Mouse (Mus musculus): Measurements from ENCODE around the gene Gm44503. TPM values are rescaled to one million over a fixed set of nuclear protein-coding genes. Genes with fewer than 3 reads are reported as not detected.

The Gm44503 gene
- polyA plus RNA-seq, 1 experiment from 2014 or later: not detected

GRCm38 (mm10) chr9:72944286-72944685 is 14.4 kb upstream of the Gm44503 start:
- Histone ChIP-seq H3K4me2 (replicated peaks) (no peak overlapping the region), H3K4me1 (no peaks in the 10 kb centered on the region), H3K4me3 (no peak overlapping the region), H3K9me3 (no peaks in the 10 kb centered on the region), H3K9ac (no peak overlapping the region), H3K36me3 (peaks cover 35% of the 10 kb centered on the region), H3K27me3 (no peaks in the 10 kb centered on the region), H3K27ac (no peak overlapping the region)
- 93% methylated on average over 13 of the region's 13 CpGs for WGBS
- ATAC-seq (ENCODE audit: insufficient number of reproducible peaks, insufficient read depth, low FRiP score, low TSS enrichment): no peak

DNA sequence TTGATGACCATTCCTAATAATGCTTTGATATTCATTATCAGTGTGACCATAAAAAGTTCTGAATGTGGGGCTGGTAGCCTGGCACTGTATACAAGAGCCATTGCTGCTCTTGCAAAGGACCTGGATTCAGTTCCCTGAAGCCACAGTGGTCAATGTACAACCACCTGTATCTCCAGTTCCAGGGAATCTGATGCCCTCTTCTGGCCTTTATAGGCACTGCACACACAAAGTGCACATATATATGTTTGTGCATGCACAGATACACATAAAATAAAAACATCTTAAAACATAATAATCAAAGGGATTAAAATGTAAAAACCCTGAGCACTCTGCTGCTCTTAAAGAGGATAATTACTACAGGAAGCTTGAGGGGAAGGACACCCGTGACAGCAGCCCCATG is 11.6 kb upstream of the Gm44503 start:
- Histone ChIP-seq H3K9ac (no peak overlapping the region), H3K36me3 (peaks cover 35% of the 10 kb centered on the region), H3K4me3 (no peak overlapping the region), H3K4me2 (replicated peaks) (no peak overlapping the region), H3K27ac (no peak overlapping the region), H3K4me1 (no peaks in the 10 kb centered on the region), H3K27me3 (no peaks in the 10 kb centered on the region), H3K9me3 (no peaks in the 10 kb centered on the region)
- 100% methylated on average over 1 of the region's 1 CpGs for WGBS
- ATAC-seq (ENCODE audit: insufficient number of reproducible peaks, insufficient read depth, low FRiP score, low TSS enrichment): no peak

- Histone ChIP-seq H3K9me3 (no peaks in the 10 kb centered on the region), H3K27ac (no peak overlapping the region), H3K4me1 (no peaks in the 10 kb centered on the region), H3K36me3 (peaks cover 28% of the 10 kb centered on the region), H3K27me3 (no peaks in the 10 kb centered on the region), H3K9ac (no peak overlapping the region), H3K4me3 (no peak overlapping the region), H3K4me2 (replicated peaks) (no peak overlapping the region)
- no peak for ATAC-seq (ENCODE audit: insufficient number of reproducible peaks, insufficient read depth, low FRiP score, low TSS enrichment)
- 69% methylated on average over 7 of the region's 7 CpGs for WGBS
Observed at GRCm38 (mm10) chr9:72949572-72949971, 9.1 kb upstream of the Gm44503 start.

DNA sequence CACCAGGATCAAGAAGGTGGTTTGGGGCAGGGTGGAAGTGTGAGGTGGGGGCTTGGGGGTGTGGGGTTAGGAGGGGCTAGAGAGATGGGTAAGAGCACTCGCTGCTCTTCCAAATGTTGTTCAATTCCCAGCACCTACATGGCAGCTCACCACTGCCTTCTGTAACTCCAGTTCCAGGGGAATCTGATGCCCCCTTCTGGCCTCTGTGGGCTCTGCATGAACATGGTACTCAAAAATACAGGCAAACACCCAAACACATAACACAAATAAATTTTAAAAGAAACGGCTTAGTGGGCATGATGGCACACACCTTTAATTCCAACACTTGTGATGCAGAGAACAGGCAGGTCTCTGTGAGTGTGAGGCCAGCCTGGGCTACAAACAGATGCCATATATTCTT is 3.9 kb upstream of the Gm44503 start:
- Histone ChIP-seq H3K9me3 (no peaks in the 10 kb centered on the region), H3K27me3 (no peaks in the 10 kb centered on the region), H3K4me2 (replicated peaks) (no peak overlapping the region), H3K4me3 (no peak overlapping the region), H3K36me3 (no peaks in the 10 kb centered on the region), H3K27ac (no peak overlapping the region), H3K4me1 (no peaks in the 10 kb centered on the region), H3K9ac (no peak overlapping the region)
- ATAC-seq (ENCODE audit: insufficient number of reproducible peaks, insufficient read depth, low FRiP score, low TSS enrichment): no peak
- 50% methylated on average over 2 of the region's 2 CpGs for WGBS

DNA sequence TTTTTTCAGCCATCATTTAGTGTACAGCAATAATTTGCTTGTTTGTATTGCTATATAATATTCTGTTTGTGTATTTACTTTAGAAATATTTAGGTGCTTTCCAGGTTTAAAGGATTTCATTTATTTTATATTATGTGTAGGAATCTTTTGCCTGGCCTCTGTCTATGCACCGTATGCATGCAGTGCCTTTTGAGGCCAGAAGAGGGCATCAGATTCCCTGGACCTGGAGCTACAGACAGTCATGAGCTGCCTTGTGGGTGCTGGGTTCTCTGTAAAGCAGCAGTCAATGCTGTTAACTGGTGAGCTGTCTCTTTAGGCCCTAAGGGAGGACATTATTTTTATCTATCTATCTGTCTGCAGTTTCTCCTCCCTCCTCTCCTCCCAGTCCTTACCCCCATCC is 3.1 kb upstream of the Gm44503 start:
- Histone ChIP-seq H3K9me3 (no peaks in the 10 kb centered on the region), H3K36me3 (no peaks in the 10 kb centered on the region), H3K27ac (no peak overlapping the region), H3K9ac (no peak overlapping the region), H3K4me3 (no peak overlapping the region), H3K4me1 (no peaks in the 10 kb centered on the region), H3K27me3 (no peaks in the 10 kb centered on the region), H3K4me2 (replicated peaks) (no peak overlapping the region)
- ATAC-seq (ENCODE audit: insufficient number of reproducible peaks, insufficient read depth, low FRiP score, low TSS enrichment): no peak; the same call in 1 of the 2 replicates
- 21% methylated on average over 1 of the region's 1 CpGs for WGBS

GRCm38 (mm10) chr9:72961346-72961745 is 2.7 kb downstream of the Gm44503 start:
- Histone ChIP-seq H3K27ac (no peak overlapping the region), H3K4me2 (replicated peaks) (no peak overlapping the region), H3K9me3 (no peaks in the 10 kb centered on the region), H3K4me1 (no peaks in the 10 kb centered on the region), H3K9ac (no peak overlapping the region), H3K36me3 (no peaks in the 10 kb centered on the region), H3K4me3 (no peak overlapping the region), H3K27me3 (no peaks in the 10 kb centered on the region)
- 70% methylated on average over 8 of the region's 8 CpGs for WGBS
- no peak for ATAC-seq (ENCODE audit: insufficient number of reproducible peaks, insufficient read depth, low FRiP score, low TSS enrichment)

GRCm38 (mm10) chr9:72961959-72962358 is 3.3 kb downstream of the Gm44503 start:
- no peak overlapping the region for H3K4me3 ChIP-seq
- 75% methylated on average over 15 of the region's 15 CpGs for WGBS
- H3K9me3 ChIP-seq: no peaks in the 10 kb centered on the region
- H3K4me2 ChIP-seq (replicated peaks): no peak overlapping the region
- H3K36me3 ChIP-seq: no peaks in the 10 kb centered on the region
- no peaks in the 10 kb centered on the region for H3K4me1 ChIP-seq
- no peaks in the 10 kb centered on the region for H3K27me3 ChIP-seq
- no peak overlapping the region for H3K27ac ChIP-seq
- no peak overlapping the region for H3K9ac ChIP-seq
- ATAC-seq (ENCODE audit: insufficient number of reproducible peaks, insufficient read depth, low FRiP score, low TSS enrichment): no peak

DNA sequence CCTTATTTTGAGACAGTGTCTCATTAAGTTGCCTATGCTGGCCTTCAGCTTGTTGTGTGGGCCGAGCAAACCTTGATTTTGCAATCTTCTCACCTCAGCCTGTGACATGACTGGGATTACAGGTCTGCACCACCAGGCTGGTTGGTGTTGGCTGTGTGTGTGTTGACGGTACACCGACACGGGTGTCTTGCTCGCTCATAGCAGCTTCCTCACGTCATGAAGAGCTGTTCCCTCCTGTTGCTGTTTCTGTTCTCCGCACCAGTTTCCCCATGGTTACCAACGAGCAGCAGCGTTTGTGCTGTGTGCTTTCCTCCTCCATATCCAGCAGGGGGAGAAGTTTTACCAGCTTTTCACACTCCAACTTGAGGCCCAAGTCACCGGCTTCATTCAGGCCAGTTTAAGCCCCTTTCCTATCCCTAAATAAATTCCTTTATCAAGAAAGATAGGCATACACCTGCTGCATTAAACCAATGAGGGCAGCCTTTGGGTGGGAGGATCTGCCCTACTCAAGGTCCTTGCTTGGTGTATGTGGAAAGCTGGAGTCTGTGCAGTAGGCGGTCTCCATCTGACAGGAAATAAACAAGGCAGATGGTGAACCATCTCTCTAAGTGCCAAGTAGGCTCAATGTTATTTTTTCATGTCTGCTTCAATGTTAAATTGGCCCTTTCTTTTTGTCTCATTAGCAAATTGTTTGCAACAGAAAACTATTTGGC is 9.9 kb downstream of the Gm44503 start:
- 31% methylated on average over 11 of the region's 11 CpGs for WGBS
- no peak for ATAC-seq (ENCODE audit: insufficient number of reproducible peaks, insufficient read depth, low FRiP score, low TSS enrichment)
- Histone ChIP-seq H3K4me3 (no peak overlapping the region), H3K4me2 (replicated peaks) (no peak overlapping the region), H3K27ac (no peak overlapping the region), H3K9ac (no peak overlapping the region), H3K36me3 (no peaks in the 10 kb centered on the region), H3K27me3 (no peaks in the 10 kb centered on the region), H3K9me3 (no peaks in the 10 kb centered on the region), H3K4me1 (no peaks in the 10 kb centered on the region)

GRCm38 (mm10) chr9:72969874-72970273 is 11.2 kb downstream of the Gm44503 start:
- H3K4me1 ChIP-seq: no peaks in the 10 kb centered on the region
- no peaks in the 10 kb centered on the region for H3K9me3 ChIP-seq
- no peak overlapping the region for H3K4me3 ChIP-seq
- WGBS: 58% methylated on average over 7 of the region's 7 CpGs
- H3K27ac ChIP-seq: no peak overlapping the region
- H3K27me3 ChIP-seq: no peaks in the 10 kb centered on the region
- no peaks in the 10 kb centered on the region for H3K36me3 ChIP-seq
- H3K4me2 ChIP-seq (replicated peaks): no peak overlapping the region
- no peak for ATAC-seq (ENCODE audit: insufficient number of reproducible peaks, insufficient read depth, low FRiP score, low TSS enrichment)
- H3K9ac ChIP-seq: no peak overlapping the region

DNA sequence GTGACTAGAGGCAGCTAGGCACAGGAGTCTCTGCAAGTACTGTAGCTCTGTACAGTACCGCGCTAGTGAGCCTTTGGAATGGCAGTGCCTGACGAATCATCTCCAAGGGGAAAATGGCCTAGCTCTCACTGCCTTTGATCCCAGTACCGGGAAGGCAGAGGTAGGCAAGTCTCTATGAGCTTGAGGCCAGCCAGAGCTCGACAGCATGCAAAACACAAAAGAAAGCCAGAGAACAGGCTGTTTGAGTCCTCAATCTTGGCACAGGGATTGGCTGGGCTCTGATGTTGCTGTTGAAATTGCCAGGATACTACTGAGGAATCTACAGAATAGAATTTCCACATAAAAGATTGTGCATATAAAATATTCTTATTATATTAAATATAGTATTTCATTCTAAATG is 13.8 kb downstream of the Gm44503 start:
- ATAC-seq (ENCODE audit: insufficient number of reproducible peaks, insufficient read depth, low FRiP score, low TSS enrichment): no peak
- no peaks in the 10 kb centered on the region for H3K36me3 ChIP-seq
- WGBS: 85% methylated on average over 5 of the region's 5 CpGs
- H3K9me3 ChIP-seq: no peaks in the 10 kb centered on the region
- H3K4me2 ChIP-seq (replicated peaks): no peak overlapping the region
- no peaks in the 10 kb centered on the region for H3K4me1 ChIP-seq
- no peaks in the 10 kb centered on the region for H3K27me3 ChIP-seq
- no peak overlapping the region for H3K27ac ChIP-seq
- H3K9ac ChIP-seq: no peak overlapping the region
- no peak overlapping the region for H3K4me3 ChIP-seq

DNA sequence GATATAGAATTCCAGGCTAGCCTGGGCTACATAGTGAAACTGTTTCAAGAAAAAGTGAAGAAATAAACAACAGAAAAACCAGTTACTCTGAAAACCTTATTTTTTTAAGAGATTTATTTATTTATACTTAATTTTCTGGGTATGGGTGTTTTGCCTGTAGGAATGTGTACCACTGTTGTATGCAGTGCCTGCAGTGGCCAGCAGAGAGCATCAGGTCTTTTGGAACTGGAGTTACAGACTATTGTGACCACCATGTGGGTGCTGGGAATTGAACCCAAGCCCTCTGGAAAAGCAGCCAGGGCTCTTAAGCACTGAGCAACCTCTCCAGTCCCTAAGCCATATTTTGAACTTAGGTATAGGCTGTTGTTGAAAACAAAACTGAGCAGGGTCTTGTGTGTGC is 14.3 kb downstream of the Gm44503 start:
- no peak for ATAC-seq (ENCODE audit: insufficient number of reproducible peaks, insufficient read depth, low FRiP score, low TSS enrichment)
- Histone ChIP-seq H3K27me3 (no peaks in the 10 kb centered on the region), H3K36me3 (no peaks in the 10 kb centered on the region), H3K9ac (no peak overlapping the region), H3K4me2 (replicated peaks) (no peak overlapping the region), H3K27ac (no peak overlapping the region), H3K4me3 (no peak overlapping the region), H3K4me1 (no peaks in the 10 kb centered on the region), H3K9me3 (no peaks in the 10 kb centered on the region)

- H3K4me3 ChIP-seq: no peak overlapping the region
- no peaks in the 10 kb centered on the region for H3K36me3 ChIP-seq
- H3K9ac ChIP-seq: no peak overlapping the region
- no peaks in the 10 kb centered on the region for H3K9me3 ChIP-seq
- no peak overlapping the region for H3K4me2 ChIP-seq (replicated peaks)
- ATAC-seq (ENCODE audit: insufficient number of reproducible peaks, insufficient read depth, low FRiP score, low TSS enrichment): no peak
- H3K27me3 ChIP-seq: no peaks in the 10 kb centered on the region
- H3K27ac ChIP-seq: no peak overlapping the region
- WGBS: 89% methylated on average over 5 of the region's 5 CpGs
- no peaks in the 10 kb centered on the region for H3K4me1 ChIP-seq
Observed at GRCm38 (mm10) chr9:72974734-72975133, 16.1 kb downstream of the Gm44503 start.

- Histone ChIP-seq H3K27me3 (no peaks in the 10 kb centered on the region), H3K9ac (no peak overlapping the region), H3K4me1 (no peaks in the 10 kb centered on the region), H3K9me3 (no peaks in the 10 kb centered on the region), H3K36me3 (no peaks in the 10 kb centered on the region), H3K4me2 (replicated peaks) (no peak overlapping the region), H3K27ac (no peak overlapping the region), H3K4me3 (no peak overlapping the region)
- 91% methylated on average over 1 of the region's 1 CpGs for WGBS
- ATAC-seq (ENCODE audit: insufficient number of reproducible peaks, insufficient read depth, low FRiP score, low TSS enrichment): no peak
Observed at GRCm38 (mm10) chr9:72975242-72975641, 16.6 kb downstream of the Gm44503 start.

Data from embryonic facial prominence, embryonic 12.5 days (tissue).